Mouse (Mus musculus) gastrocnemius, postnatal 14 days (tissue): ENCODE data around the gene Cldn7. TPM values are rescaled to one million over a fixed set of nuclear protein-coding genes. Genes with fewer than 3 reads are reported as not detected.
"Not testable (repeated sequence)": the region's sequence is repeated elsewhere in the genome, so short reads cannot be mapped to it uniquely, and the experiment has no call there.

ENCODE experiments used
- DNase-seq: peaks from one replicate; pipeline ENCODE4 v3.0.0; 2021; ENCODE audit warnings: mixed read lengths
- intact Hi-C: fragments of 180-260 bp; cut with DNase I; formaldehyde crosslinking; loops from one replicate; pipeline ENCODE4 v1.15.1; 2025; ENCODE audit warnings: low total_unique reads
- microRNA-seq, 2 experiments: library from miRNA; unstranded; fragments of <30 nt; microRNA quantifications; one replicate each; pipeline ENCODE4 v1.2.0; 2021
- total RNA-seq, 2 experiments: library from RNA; stranded (reverse); gene quantifications; 2 replicates each; pipeline ENCODE4 v1.2.3; 2021

Cldn7 gene
- total RNA-seq, 2 experiments from 2014 or later = 0.72 TPM; not detected in 1

DNA sequence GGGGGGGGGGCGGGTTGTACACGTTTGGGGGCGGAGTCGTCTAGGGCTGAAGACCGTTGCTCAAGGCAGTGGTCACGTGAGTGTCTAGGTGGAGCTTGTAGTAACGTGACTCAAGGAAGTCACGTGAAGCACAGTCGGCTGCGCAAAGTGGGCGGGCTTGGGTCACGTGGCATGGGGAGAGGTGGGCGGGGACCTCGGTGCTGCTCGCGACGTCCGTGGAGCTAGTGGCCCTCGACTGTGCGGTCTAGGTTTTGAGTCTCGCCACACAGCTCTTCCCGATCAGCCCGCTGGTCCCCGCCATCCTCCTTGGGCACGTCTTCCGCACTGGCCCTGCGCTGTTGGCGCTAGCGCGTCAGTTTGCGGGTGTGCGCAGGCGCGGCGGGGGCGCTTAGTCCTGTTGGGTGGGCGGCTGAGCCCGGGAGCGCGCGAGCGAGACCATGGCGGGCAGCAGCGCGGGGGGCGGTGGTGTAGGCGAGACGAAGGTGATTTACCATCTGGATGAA lies 35.9 kb downstream of the Cldn7 start, which contains the start of gene Dvl2:
Gene Dvl2 (plus strand): TSS at position 200 of the 503 bp plus-strand sequence.
- DNase-seq = peak; percentile 93
- intact Hi-C loops = loop anchor here (10.0 kb wide), 1 partner anchor 66 kb away; the partner anchor contains the start of gene Ybx2

- intact Hi-C loops = loop anchor here (10.0 kb wide), 1 partner anchor 66 kb away; the partner anchor contains the start of gene Ybx2
- DNase-seq = no peak
These were observed 36.6 kb downstream of the Cldn7 start for GRCm38 (mm10) chr11:70001159-70001558.

GRCm38 (mm10) chr11:70001865-70002264 lies 37.3 kb downstream of the Cldn7 start:
- no peak for DNase-seq
- intact Hi-C loops = loop anchor here (10.0 kb wide), 1 partner anchor 67 kb away; the partner anchor contains the start of gene Ybx2

- intact Hi-C loops = loop anchor here (10.0 kb wide), 1 partner anchor 68 kb away; the partner anchor contains the start of gene Ybx2
These were observed 37.9 kb downstream of the Cldn7 start for GRCm38 (mm10) chr11:70002471-70002870.

GRCm38 (mm10) chr11:70005521-70005920 lies 40.9 kb downstream of the Cldn7 start:
- intact Hi-C loops = loop anchor here (10.0 kb wide), 1 partner anchor 71 kb away; the partner anchor contains the start of gene Ybx2

More at GRCm38 (mm10) chr11:70002471-70002870, 37.9 kb downstream of the Cldn7 start:
- DNase-seq = no peak

GRCm38 (mm10) chr11:70010033-70010432 lies 45.5 kb downstream of the Cldn7 start:
- intact Hi-C loops = no loop called here
- no peak for DNase-seq

More at GRCm38 (mm10) chr11:70005521-70005920, 40.9 kb downstream of the Cldn7 start:
- DNase-seq = no peak

DNA sequence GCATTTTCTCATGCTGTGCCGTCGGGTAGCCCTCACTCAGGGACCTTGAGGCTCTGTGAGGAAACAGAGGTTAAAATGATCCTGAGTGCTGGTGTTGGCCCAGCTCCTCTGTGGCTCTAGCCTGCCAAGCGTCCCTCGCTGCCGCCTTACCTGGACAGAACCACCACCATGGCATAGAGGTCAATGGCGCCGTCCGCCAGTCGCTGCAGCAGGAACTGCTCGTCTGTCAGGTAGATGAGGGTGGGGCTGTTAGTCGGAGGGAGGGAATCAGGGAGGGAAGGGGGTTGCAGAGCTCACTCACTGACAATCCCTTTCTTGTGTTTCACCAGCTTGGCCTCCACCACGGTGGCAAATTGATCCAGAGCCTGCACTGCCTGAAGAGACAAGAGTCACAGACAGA lies 46.0 kb downstream of the Cldn7 start:
- intact Hi-C loops = no loop called here
- DNase-seq = no peak

DNA sequence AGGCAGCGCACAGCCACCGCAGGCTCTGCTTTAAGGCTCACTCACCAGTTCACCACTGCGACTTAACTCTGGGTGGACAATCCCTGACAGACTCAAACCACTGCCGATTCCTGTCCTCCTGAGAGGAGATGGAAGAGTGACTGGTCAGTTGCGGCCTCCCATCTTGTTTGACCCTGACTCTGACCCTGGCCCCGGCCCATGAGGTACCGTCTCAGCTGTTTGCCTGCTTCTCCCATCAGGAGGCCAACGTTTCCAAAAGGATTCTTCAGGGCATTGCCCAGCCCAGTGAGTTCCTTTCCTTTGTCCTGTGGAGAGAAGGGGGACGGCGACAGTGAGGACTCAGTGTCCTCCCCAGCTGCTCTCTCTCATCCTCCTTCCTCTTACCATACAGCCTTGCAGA lies 46.4 kb downstream of the Cldn7 start:
- intact Hi-C loops = no loop called here
- no peak for DNase-seq

GRCm38 (mm10) chr11:70012931-70013330 lies 48.4 kb downstream of the Cldn7 start:
- DNase-seq = no peak
- intact Hi-C loops = no loop called here

- intact Hi-C loops = no loop called here
- DNase-seq = no peak
These were observed 48.8 kb downstream of the Cldn7 start for GRCm38 (mm10) chr11:70013408-70013807.

GRCm38 (mm10) chr11:70014051-70014450 lies 49.5 kb downstream of the Cldn7 start:
- no peak for DNase-seq
- intact Hi-C loops = no loop called here

GRCm38 (mm10) chr11:70014880-70015558 lies 50.4 kb downstream of the Cldn7 start, which contains the start of gene Acadvl:
Gene Acadvl, minus strand, starts transcription at chr11:70015411.
- intact Hi-C loops = no loop called here
- DNase-seq = peak; percentile 92

DNA sequence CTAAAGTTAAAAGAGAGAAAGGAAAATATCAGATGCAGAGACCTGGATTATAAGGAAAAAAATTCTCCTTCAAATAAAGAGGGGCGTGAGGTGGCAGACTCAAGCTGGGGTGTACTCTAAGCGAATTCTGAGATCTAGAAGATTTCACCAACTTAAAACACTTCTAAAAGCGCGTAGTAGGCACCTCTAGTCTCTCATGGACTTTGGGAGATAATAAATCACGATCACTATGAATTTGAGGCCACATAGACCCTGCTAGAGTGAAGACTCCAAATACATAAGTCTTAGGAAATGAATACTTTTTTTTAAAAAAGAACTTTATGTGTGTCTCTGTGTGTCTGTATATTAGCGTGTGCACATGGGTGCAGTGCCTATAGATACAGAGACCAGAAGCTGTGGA lies 51.1 kb downstream of the Cldn7 start:
- DNase-seq = no peak
- intact Hi-C loops = no loop called here

DNA sequence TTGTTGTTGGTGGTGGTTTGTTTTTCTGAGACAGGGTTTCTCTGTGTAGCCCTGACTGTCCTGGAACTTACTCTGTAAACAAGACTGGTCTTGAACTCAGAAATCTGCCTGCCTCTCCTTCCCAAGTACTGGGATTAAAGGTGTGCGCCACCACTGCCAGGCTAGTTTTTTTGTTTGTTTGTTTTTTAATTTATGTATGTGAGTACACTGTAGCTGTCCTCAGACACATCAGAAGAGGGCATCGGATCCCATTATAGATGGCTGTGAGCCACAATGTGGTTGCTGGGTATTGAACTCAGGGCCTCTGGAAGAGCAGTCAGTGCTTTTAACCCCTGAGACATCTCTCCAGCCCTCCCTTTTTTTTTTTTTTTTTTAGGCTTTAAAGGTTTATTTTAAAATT lies 51.6 kb downstream of the Cldn7 start:
- DNase-seq, intact Hi-C loops: not testable (repeated sequence)

GRCm38 (mm10) chr11:70016669-70017068 lies 52.1 kb downstream of the Cldn7 start, which contains the start of gene Dlg4:
Gene Dlg4, plus strand, starts transcription at chr11:70016942.
- intact Hi-C loops = no loop called here
- DNase-seq = no peak

DNA sequence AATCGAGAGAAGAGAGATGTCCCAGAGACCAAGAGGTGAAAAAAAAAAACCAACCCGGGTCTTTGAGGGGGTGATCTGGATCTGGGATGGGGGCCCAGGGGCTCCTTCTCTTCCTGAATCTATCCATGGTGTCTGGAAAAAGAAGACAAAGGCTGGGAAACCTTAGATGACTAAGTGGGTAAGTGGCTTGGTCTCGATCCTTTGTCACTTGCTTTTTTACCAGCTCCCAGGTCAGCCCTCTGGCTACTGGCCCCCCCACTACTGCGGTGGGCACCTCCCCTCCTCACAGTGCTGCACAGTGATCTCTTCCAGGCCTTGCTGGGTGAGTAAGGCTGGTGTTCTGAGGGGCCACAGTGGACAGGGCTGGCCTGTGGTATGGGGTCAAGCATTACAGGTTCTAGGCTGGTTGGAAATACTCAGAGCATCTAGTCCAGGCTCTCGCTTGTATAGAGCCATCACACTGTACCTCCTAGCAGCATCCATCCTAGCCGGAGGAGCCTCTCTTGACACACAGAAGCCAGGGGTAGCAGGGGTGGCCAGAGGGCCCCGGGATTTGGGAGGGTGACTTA lies 52.7 kb downstream of the Cldn7 start:
- intact Hi-C loops = no loop called here
- no peak for DNase-seq

Small RNA genes within 50 kb of the gene (microRNA-seq; reads per million reads assigned to microRNA genes)
- gene Gm44349 = 0 to 0.50 reads per million in 2 experiments
- 1,205 to 1,307 reads per million in 2 experiments for gene Mir324

Other genes with a start within 250 kb of the Cldn7 start
- 10 to 100 TPM; 36.4 to 39.1 TPM for gene Polr2a, start 206.1 kb upstream of the Cldn7 start, total RNA-seq
- gene Slc35g3, start 202.8 kb upstream of the Cldn7 start, total RNA-seq = not detected
- gene Zbtb4, start 198.9 kb upstream of the Cldn7 start, total RNA-seq = 10 to 100 TPM; 18.2 to 21.3 TPM
- gene Chrnb1, start 168.8 kb upstream of the Cldn7 start, total RNA-seq = 10 to 100 TPM; 75.5 to 80.7 TPM
- gene Fgf11, start 162.9 kb upstream of the Cldn7 start, total RNA-seq = 1 to 10 TPM; 6.6 to 8.0 TPM
- gene Tmem102, start 159.2 kb upstream of the Cldn7 start, total RNA-seq = under 1 TPM; 0.16 to 0.27 TPM
- gene Gm39566, start 149.5 kb upstream of the Cldn7 start, total RNA-seq = not detected
- gene Spem2, start 146.3 kb upstream of the Cldn7 start, total RNA-seq = not detected
- gene Spem1, start 142.6 kb upstream of the Cldn7 start, total RNA-seq = not detected
- 1 to 10 TPM; 6.8 to 7.4 TPM for gene Nlgn2, start 127.0 kb upstream of the Cldn7 start, total RNA-seq
- gene Tmem256, start 126.3 kb upstream of the Cldn7 start, total RNA-seq = 100 to 1,000 TPM; 104 to 108 TPM
- 10 to 100 TPM; 16.5 to 22.4 TPM for gene Plscr3, start 118.4 kb upstream of the Cldn7 start, total RNA-seq
- under 1 TPM in 1 of 2 experiments, not detected in 1; 0.10 TPM for gene Tnk1, start 106.0 kb upstream of the Cldn7 start, total RNA-seq
- gene Tmem95, start 86.8 kb upstream of the Cldn7 start, total RNA-seq = not detected
- 1 to 10 TPM; 2.0 TPM for gene Kctd11, start 83.4 kb upstream of the Cldn7 start, total RNA-seq
- under 1 TPM; 0.33 to 0.55 TPM for gene Acap1, start 69.2 kb upstream of the Cldn7 start, total RNA-seq
- under 1 TPM; 0.62 to 0.84 TPM for gene 2810408A11Rik, start 63.8 kb upstream of the Cldn7 start, total RNA-seq
- gene Neurl4, start 63.7 kb upstream of the Cldn7 start, total RNA-seq = 10 to 100 TPM; 27.2 to 29.1 TPM
- gene Gps2, start 50.9 kb upstream of the Cldn7 start, total RNA-seq = 10 to 100 TPM; 21.8 to 24.2 TPM
- gene Eif5a, start 42.8 kb upstream of the Cldn7 start, total RNA-seq = 100 to 1,000 TPM; 567 to 637 TPM
- gene Ybx2, start 29.0 kb upstream of the Cldn7 start, total RNA-seq = 1 to 10 TPM; 2.1 to 4.3 TPM
- 100 to 1,000 TPM; 158 to 236 TPM for gene Slc2a4, start 16.6 kb upstream of the Cldn7 start, total RNA-seq
- 100 to 1,000 TPM; 185 to 209 TPM for gene Ctdnep1, start 16.4 kb downstream of the Cldn7 start, total RNA-seq
- 10 to 100 TPM; 43.0 to 52.9 TPM for gene Elp5, start 17.7 kb downstream of the Cldn7 start, total RNA-seq
- 100 to 1,000 TPM; 170 to 180 TPM for gene Gabarap, start 26.4 kb downstream of the Cldn7 start, total RNA-seq
- 10 to 100 TPM; 20.4 to 20.7 TPM for gene Phf23, start 31.0 kb downstream of the Cldn7 start, total RNA-seq
- gene Dvl2, start 35.8 kb downstream of the Cldn7 start, total RNA-seq = 1 to 10 TPM; 5.1 to 7.8 TPM
- gene Acadvl, start 50.6 kb downstream of the Cldn7 start, total RNA-seq = 100 to 1,000 TPM; 266 to 408 TPM
- 1 to 10 TPM; 8.7 to 9.2 TPM for gene Dlg4, start 52.2 kb downstream of the Cldn7 start, total RNA-seq
- gene Asgr1, start 89.3 kb downstream of the Cldn7 start, total RNA-seq = not detected
- not detected for gene Asgr2, start 127.9 kb downstream of the Cldn7 start, total RNA-seq
- 1 to 10 TPM; 1.9 to 3.1 TPM for gene Mgl2, start 165.6 kb downstream of the Cldn7 start, total RNA-seq
- gene Clec10a, start 191.4 kb downstream of the Cldn7 start, total RNA-seq = 1 to 10 TPM; 1.8 to 3.1 TPM
- under 1 TPM in 1 of 2 experiments, not detected in 1; 0.22 TPM for gene Slc16a11, start 248.0 kb downstream of the Cldn7 start, total RNA-seq